Mouse (Mus musculus): Measurements from ENCODE around the gene Gxylt2. TPM values are rescaled to one million over a fixed set of nuclear protein-coding genes. Genes with fewer than 3 reads are reported as not detected.

The Gxylt2 gene
- 0.88 and 2.8 TPM in 2 replicates for polyA plus RNA-seq (2014; fragmentation: Nextera tagmentation; extraction: Ambion mirVana)

DNA sequence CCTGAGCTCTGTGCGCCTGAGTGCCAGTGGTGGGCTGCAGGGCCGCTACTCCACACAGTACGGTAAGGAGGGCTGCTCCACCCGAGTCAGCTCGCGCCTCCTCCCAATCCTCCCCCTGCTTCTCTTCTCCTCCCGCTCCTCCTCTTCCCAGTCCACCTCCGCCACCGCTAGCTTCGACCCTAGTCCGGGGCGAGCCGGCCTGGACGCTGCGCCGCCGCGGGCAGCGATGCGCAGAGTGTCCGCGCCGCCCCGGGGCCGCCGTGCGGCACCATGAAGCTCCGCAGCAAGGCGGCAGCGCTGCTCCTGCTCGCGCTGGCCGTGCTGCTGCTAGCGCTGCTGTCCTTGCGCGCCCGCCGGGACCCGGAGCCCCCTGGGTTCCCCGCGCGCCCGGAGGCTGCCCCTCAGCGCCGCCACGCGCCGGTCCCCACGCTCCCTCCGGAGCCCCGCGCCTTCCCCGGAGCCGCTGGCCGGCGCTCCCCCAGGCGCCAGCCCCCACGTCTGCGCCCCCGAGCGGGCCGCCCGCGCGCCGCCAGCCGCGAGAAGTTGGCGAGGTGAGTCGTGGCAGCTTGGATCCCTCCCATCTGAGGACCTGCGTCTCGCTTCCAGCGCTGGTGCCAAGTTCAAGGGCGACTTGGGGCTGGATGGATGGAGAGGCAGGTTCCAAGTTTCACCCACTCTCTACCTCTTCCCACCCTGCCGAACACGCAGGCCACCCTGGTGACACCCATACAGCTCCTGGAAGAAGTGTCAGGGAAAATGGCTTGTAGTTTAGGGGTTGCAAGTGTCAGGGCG, at the start of gene Gxylt2:
Gene Gxylt2, plus strand, starts transcription at position 161 of the 792 bp plus-strand sequence.
- ATAC-seq (ENCODE audit: low read depth): peak; percentile 90
- Histone ChIP-seq H3K4me1 (ENCODE audit: control insufficient read depth, insufficient read depth, low read length) (0 out of 2 replicates have a peak, but pooled peaks cover 3% of the 10 kb centered on the region), H3K9ac (replicated peaks; ENCODE audit: low read depth, low read length) (peak within 1 kb of the TSS; percentile 58), H3K27me3 (ENCODE audit: control insufficient read depth, insufficient read depth, low read length) (peaks cover 13% of the 10 kb centered on the region), H3K36me3 (ENCODE audit: control insufficient read depth, insufficient read depth, low read length) (no peaks in the 10 kb centered on the region), H3K27ac (ENCODE audit: low read depth, low read length) (no peak within 1 kb of the TSS), H3K9me3 (ENCODE audit: control insufficient read depth, low read length) (no peaks in the 10 kb centered on the region), H3K4me3 (ENCODE audit: low read depth, low read length) (peak within 1 kb of the TSS; percentile 64), H3K4me2 (ENCODE audit: low read depth, low read length) (peak within 1 kb of the TSS; percentile 96)
- WGBS: under 1% methylated on average over 68 of the region's 77 CpGs

GRCm38 (mm10) chr6:100660395-100660794, 44.1 kb upstream of the Gxylt2 start:
- Histone ChIP-seq H3K27me3 (ENCODE audit: control insufficient read depth, insufficient read depth, low read length) (no peaks in the 10 kb centered on the region), H3K4me2 (ENCODE audit: low read depth, low read length) (no peak overlapping the region), H3K4me3 (ENCODE audit: low read depth, low read length) (no peak overlapping the region), H3K9me3 (ENCODE audit: control insufficient read depth, low read length) (no peaks in the 10 kb centered on the region), H3K9ac (replicated peaks; ENCODE audit: low read depth, low read length) (no peak overlapping the region), H3K36me3 (ENCODE audit: control insufficient read depth, insufficient read depth, low read length) (no peaks in the 10 kb centered on the region), H3K27ac (ENCODE audit: low read depth, low read length) (no peak overlapping the region), H3K4me1 (ENCODE audit: control insufficient read depth, insufficient read depth, low read length) (no peaks in the 10 kb centered on the region)
- peak; percentile 68; the same call in 1 of the 2 replicates for ATAC-seq (ENCODE audit: low read depth)
- WGBS: 73% methylated on average over 5 of the region's 5 CpGs

DNA sequence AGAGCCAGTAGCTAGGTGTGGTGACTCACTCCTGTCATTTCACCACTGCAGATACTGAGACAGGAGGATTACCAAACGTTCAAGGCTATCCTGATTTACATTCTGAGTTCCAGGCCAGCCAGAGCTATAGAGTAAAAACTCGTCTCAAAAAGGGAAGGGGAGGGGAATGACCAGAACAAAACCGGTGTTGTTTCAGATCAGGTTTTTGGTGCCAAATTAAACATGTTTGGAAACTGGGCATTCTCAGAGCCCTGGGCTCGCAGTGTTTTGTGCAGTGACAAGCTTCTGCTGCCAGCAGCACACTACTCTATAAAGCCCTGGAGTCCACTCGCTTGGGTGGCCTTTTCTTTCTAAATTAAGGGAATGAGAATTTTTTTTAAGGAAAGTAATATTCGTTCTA, 42.3 kb upstream of the Gxylt2 start:
- no peak; the same call in 1 of the 2 replicates for ATAC-seq (ENCODE audit: low read depth)
- H3K4me1 ChIP-seq (ENCODE audit: control insufficient read depth, insufficient read depth, low read length): no peaks in the 10 kb centered on the region

GRCm38 (mm10) chr6:100667644-100668043, 36.9 kb upstream of the Gxylt2 start:
- no peaks in the 10 kb centered on the region for H3K27me3 ChIP-seq (ENCODE audit: control insufficient read depth, insufficient read depth, low read length)
- no peaks in the 10 kb centered on the region for H3K9me3 ChIP-seq (ENCODE audit: control insufficient read depth, low read length)
- no peak overlapping the region for H3K27ac ChIP-seq (ENCODE audit: low read depth, low read length)
- 82% methylated on average over 8 of the region's 8 CpGs for WGBS
- ATAC-seq (ENCODE audit: low read depth): no peak
- H3K4me3 ChIP-seq (ENCODE audit: low read depth, low read length): no peak overlapping the region
- H3K9ac ChIP-seq (replicated peaks; ENCODE audit: low read depth, low read length): no peak overlapping the region
- no peak overlapping the region for H3K4me2 ChIP-seq (ENCODE audit: low read depth, low read length)
- H3K36me3 ChIP-seq (ENCODE audit: control insufficient read depth, insufficient read depth, low read length): no peaks in the 10 kb centered on the region
- H3K4me1 ChIP-seq (ENCODE audit: control insufficient read depth, insufficient read depth, low read length): no peaks in the 10 kb centered on the region

More for the DNA sequence above, 42.3 kb upstream of the Gxylt2 start:
- Histone ChIP-seq H3K4me2 (ENCODE audit: low read depth, low read length) (no peak overlapping the region), H3K4me3 (ENCODE audit: low read depth, low read length) (no peak overlapping the region), H3K36me3 (ENCODE audit: control insufficient read depth, insufficient read depth, low read length) (no peaks in the 10 kb centered on the region), H3K9me3 (ENCODE audit: control insufficient read depth, low read length) (no peaks in the 10 kb centered on the region), H3K9ac (replicated peaks; ENCODE audit: low read depth, low read length) (no peak overlapping the region), H3K27ac (ENCODE audit: low read depth, low read length) (no peak overlapping the region), H3K27me3 (ENCODE audit: control insufficient read depth, insufficient read depth, low read length) (no peaks in the 10 kb centered on the region)
- 75% methylated on average over 6 of the region's 6 CpGs for WGBS

- ATAC-seq (ENCODE audit: low read depth): no peak
- Histone ChIP-seq H3K4me2 (ENCODE audit: low read depth, low read length) (no peak overlapping the region), H3K27ac (ENCODE audit: low read depth, low read length) (no peak overlapping the region), H3K4me3 (ENCODE audit: low read depth, low read length) (no peak overlapping the region), H3K27me3 (ENCODE audit: control insufficient read depth, insufficient read depth, low read length) (no peaks in the 10 kb centered on the region), H3K9me3 (ENCODE audit: control insufficient read depth, low read length) (no peaks in the 10 kb centered on the region), H3K9ac (replicated peaks; ENCODE audit: low read depth, low read length) (no peak overlapping the region), H3K4me1 (ENCODE audit: control insufficient read depth, insufficient read depth, low read length) (no peaks in the 10 kb centered on the region), H3K36me3 (ENCODE audit: control insufficient read depth, insufficient read depth, low read length) (no peaks in the 10 kb centered on the region)
- WGBS: 76% methylated on average over 2 of the region's 2 CpGs
These were observed 35.7 kb upstream of the Gxylt2 start for GRCm38 (mm10) chr6:100668858-100669257.

DNA sequence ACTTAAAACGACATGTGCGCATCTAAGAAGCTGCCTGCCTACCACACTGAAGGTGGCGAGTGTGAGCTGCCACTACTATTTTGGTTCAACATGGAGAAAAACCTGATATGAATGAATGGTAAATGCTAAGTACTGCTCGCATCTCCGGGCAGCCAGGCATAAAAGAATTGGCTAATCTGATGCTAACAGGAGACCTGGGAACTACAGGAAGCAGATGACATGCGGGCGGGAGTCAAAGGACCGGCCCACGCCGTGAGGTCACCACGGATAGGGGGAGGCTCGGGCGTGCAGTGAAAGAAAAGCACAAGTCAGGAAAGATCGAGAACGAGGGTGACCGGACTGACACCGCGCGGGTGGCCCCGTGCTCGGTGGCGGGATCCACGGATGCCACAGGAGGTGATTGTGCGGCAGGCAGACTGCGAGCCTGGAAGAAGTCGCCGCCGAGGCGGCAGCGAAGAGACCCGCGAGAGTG, 34.1 kb upstream of the Gxylt2 start:
- peak overlapping the region; percentile 25 for H3K9ac ChIP-seq (replicated peaks; ENCODE audit: low read depth, low read length)
- no peaks in the 10 kb centered on the region for H3K9me3 ChIP-seq (ENCODE audit: control insufficient read depth, low read length)
- H3K36me3 ChIP-seq (ENCODE audit: control insufficient read depth, insufficient read depth, low read length): no peaks in the 10 kb centered on the region
- H3K27me3 ChIP-seq (ENCODE audit: control insufficient read depth, insufficient read depth, low read length): no peaks in the 10 kb centered on the region
- no peaks in the 10 kb centered on the region for H3K4me1 ChIP-seq (ENCODE audit: control insufficient read depth, insufficient read depth, low read length)
- ATAC-seq (ENCODE audit: low read depth): peak; percentile 60; the same call in 1 of the 2 replicates
- H3K27ac ChIP-seq (ENCODE audit: low read depth, low read length): no peak overlapping the region
- 1% methylated on average over 32 of the region's 32 CpGs for WGBS
- H3K4me2 ChIP-seq (ENCODE audit: low read depth, low read length): peak overlapping the region; percentile 65
- H3K4me3 ChIP-seq (ENCODE audit: low read depth, low read length): peak overlapping the region; percentile 52

DNA sequence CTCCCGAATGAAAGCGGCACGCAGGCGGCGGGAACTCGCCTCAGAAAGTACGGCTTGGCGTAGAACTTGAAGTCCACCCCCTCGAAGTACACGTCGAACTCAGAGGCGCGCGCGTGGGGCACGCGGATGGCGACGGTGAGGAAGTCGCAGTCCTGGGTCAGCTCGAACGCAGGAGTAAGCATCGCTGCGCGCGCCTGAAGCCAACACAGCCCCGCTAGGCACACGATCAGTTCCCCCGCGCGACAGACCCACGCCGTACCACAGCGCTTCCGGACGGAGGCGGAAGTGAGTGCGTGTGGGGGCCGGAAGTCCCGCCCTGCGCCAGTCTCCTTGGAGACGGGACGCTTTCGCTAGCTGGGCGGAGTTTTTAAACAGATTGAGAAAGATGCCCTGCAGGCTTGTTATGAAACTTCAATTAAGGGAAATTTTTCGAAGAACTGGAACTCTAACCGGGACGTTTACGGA, 33.6 kb upstream of the Gxylt2 start, which contains the start of gene Shq1:
Gene Shq1, minus strand, starts transcription at position 278 of the 465 bp plus-strand sequence.
- WGBS: under 1% methylated on average over 49 of the region's 49 CpGs
- peak; percentile 97 for ATAC-seq (ENCODE audit: low read depth)
- peak within 1 kb of the TSS; percentile 25 for H3K9ac ChIP-seq (replicated peaks; ENCODE audit: low read depth, low read length)
- no peak within 1 kb of the TSS for H3K27ac ChIP-seq (ENCODE audit: low read depth, low read length)
- H3K4me3 ChIP-seq (ENCODE audit: low read depth, low read length): peak within 1 kb of the TSS; percentile 52
- peak within 1 kb of the TSS; percentile 65 for H3K4me2 ChIP-seq (ENCODE audit: low read depth, low read length)
- H3K27me3 ChIP-seq (ENCODE audit: control insufficient read depth, insufficient read depth, low read length): no peaks in the 10 kb centered on the region
- H3K9me3 ChIP-seq (ENCODE audit: control insufficient read depth, low read length): no peaks in the 10 kb centered on the region
- no peaks in the 10 kb centered on the region for H3K4me1 ChIP-seq (ENCODE audit: control insufficient read depth, insufficient read depth, low read length)
- H3K36me3 ChIP-seq (ENCODE audit: control insufficient read depth, insufficient read depth, low read length): no peaks in the 10 kb centered on the region

DNA sequence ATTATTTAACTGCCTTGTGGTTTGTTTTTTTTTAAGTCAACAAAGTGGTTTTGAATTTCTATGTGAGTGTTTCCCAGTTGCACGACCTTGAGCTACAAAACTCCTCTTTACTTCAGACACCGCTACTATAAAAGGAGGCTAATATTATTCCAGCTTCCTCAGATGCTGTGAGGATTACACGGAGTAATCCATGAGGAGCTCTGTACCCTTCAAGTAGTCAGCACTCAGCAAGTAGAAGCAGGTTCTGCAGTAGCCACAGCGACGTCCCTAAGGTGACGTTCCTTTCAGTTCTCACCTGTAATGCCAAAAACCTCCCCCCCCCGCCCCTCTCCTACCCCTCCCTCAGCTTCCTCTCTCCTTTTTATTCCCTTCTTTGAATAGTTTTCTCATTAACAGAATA, 33.1 kb upstream of the Gxylt2 start:
- H3K9ac ChIP-seq (replicated peaks; ENCODE audit: low read depth, low read length): no peak overlapping the region
- no peak overlapping the region for H3K27ac ChIP-seq (ENCODE audit: low read depth, low read length)
- H3K4me3 ChIP-seq (ENCODE audit: low read depth, low read length): peak overlapping the region; percentile 52
- no peak for ATAC-seq (ENCODE audit: low read depth)
- H3K36me3 ChIP-seq (ENCODE audit: control insufficient read depth, insufficient read depth, low read length): no peaks in the 10 kb centered on the region
- no peaks in the 10 kb centered on the region for H3K4me1 ChIP-seq (ENCODE audit: control insufficient read depth, insufficient read depth, low read length)
- 12% methylated on average over 7 of the region's 7 CpGs for WGBS
- no peaks in the 10 kb centered on the region for H3K27me3 ChIP-seq (ENCODE audit: control insufficient read depth, insufficient read depth, low read length)
- H3K9me3 ChIP-seq (ENCODE audit: control insufficient read depth, low read length): no peaks in the 10 kb centered on the region
- peak overlapping the region; percentile 65 for H3K4me2 ChIP-seq (ENCODE audit: low read depth, low read length)

- H3K9ac ChIP-seq (replicated peaks; ENCODE audit: low read depth, low read length): no peak overlapping the region
- no peaks in the 10 kb centered on the region for H3K9me3 ChIP-seq (ENCODE audit: control insufficient read depth, low read length)
- no peak overlapping the region for H3K27ac ChIP-seq (ENCODE audit: low read depth, low read length)
- H3K4me1 ChIP-seq (ENCODE audit: control insufficient read depth, insufficient read depth, low read length): no peaks in the 10 kb centered on the region
- H3K4me3 ChIP-seq (ENCODE audit: low read depth, low read length): no peak overlapping the region
- H3K36me3 ChIP-seq (ENCODE audit: control insufficient read depth, insufficient read depth, low read length): no peaks in the 10 kb centered on the region
- ATAC-seq (ENCODE audit: low read depth): no peak
- WGBS: 29% methylated on average over 6 of the region's 6 CpGs
- no peaks in the 10 kb centered on the region for H3K27me3 ChIP-seq (ENCODE audit: control insufficient read depth, insufficient read depth, low read length)
- H3K4me2 ChIP-seq (ENCODE audit: low read depth, low read length): no peak overlapping the region
These were observed 29.6 kb upstream of the Gxylt2 start for GRCm38 (mm10) chr6:100674974-100675373.

All from neural tube, embryonic 14.5 days (tissue).